Mouse (Mus musculus): ENCODE data around the gene Myt1l.

- TF ChIP-seq CTCF (IDR thresholded peaks at IDR 0.05; ENCODE audit: borderline replicate concordance, control insufficient read depth, extremely low read depth, insufficient read depth, low read length, poor library complexity): no peak
- TF ChIP-seq POLR2A (IDR thresholded peaks at IDR 0.05; ENCODE audit: control insufficient read depth, extremely low read depth, insufficient read depth, low read length, poor library complexity): no peak
Observed at GRCm38 (mm10) chr12:29538456-29538855, 10.3 kb downstream of the Myt1l start.

Data from thymus, adult 2 months (tissue).